Mouse (Mus musculus) cortical plate, adult 2 months (tissue): Measurements from ENCODE around the gene Abcb11.

ENCODE experiments used
- CTCF ChIP-seq: fragments of 200-500 bp; IDR thresholded peaks from 2 replicates; pipeline ENCODE4 v1.5.1; 2011; ENCODE audit warnings: mild to moderate bottlenecking, control low read depth, low read length; ENCODE audit not compliant: insufficient read depth; ENCODE audit errors: extremely low read depth
- POLR2A ChIP-seq: fragments of 200-500 bp; IDR thresholded peaks from 2 replicates; pipeline ENCODE4 v1.6.1; 2011; ENCODE audit warnings: mild to moderate bottlenecking, low read length, control low read depth; ENCODE audit not compliant: insufficient read depth; ENCODE audit errors: extremely low read depth

- TF ChIP-seq POLR2A = no peak
- no peak for TF ChIP-seq CTCF
Observed at GRCm38 (mm10) chr2:69228635-69229034, 113.8 kb downstream of the Abcb11 start.
